Mouse (Mus musculus) retina, embryonic 14.5 days (tissue): ENCODE measurements around the gene Tmem150c.

Experiments
- DNase-seq: peaks from one replicate; pipeline ENCODE4 v3.0.0-alpha.2; 2015; ENCODE audit warnings: low spot score

The Tmem150c gene

DNA sequence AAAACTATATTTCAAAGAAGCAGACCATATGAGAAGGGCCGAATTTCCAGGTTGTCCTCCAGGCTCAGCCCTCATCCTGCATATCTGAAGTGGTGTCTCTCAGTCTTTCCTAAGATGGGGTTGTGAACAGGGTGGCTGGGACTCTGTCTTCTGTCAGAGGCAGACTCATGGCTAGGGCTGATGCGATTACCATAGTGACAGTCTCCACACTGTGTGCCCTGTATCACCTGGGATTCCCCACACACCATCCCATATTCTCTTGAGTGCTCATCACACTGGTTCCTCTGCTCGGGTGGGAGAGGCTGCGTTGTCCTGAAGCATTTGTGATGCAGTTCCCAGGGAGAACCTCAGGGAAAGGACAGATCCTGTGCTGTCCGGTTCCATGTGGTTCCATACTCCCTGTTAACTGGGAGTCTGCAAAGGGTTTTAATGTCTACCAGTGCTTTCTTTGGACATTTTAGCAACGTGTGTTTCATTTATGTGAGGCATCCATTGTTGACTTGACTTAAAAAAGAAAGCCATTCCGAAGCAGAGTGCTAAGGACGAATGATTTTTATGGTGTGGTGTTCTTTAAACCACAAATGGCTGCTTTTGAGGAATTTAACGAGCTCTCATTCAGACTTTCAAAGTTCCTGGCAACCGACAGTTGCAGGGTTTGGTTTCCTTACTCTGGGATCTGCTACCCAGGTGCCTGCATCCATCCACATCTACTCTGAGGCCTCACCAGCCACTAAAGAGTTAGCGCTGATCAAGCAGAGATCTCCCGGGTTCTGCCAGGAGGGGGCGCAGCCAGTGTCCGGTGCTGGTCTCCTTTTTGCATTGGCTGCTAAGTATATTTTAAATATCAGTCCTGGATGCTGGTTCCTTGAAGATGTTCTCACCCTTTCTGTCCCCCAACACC, 7.2 kb upstream of the Tmem150c start:
- peak; percentile 71 for DNase-seq

DNA sequence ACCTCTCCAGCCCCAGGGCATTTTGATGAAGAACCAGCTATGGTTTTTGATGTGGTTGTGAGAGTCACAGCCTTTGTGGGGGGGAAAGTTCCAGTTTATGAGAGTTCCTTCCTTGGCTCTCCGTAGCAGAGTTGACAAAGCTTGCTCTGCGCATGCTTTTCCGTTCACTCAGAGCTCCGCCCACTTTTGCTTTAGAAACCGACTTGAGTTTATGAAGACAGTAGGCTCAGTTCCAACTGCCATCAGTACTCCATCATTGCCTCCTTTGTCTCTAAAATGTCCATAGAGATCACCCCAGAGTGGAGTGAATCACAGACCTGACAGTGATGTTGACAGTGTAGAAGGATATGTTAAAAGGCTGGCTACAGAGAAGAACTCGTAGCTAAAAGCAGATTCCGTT, 3.8 kb upstream of the Tmem150c start:
- DNase-seq, result no peak

DNA sequence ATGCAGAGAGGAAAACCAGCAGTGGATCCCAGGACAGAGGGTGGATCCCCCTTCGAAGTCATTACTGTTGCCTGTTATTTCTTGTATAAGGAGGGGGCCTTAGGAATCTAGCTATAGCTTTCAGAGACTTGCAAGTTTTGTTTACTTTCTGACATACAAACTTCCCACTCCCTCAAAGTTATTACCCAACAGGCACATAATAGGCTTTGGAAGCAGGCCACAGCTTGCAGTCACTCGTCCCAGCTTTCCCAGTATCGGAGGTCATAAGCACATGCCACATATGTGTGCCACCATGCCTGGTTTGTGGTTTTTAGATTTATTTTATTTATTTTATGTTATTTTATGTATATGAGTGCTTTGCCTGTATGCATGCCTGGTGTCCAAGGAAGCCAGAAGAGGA, 3.2 kb upstream of the Tmem150c start:
- no peak for DNase-seq

DNA sequence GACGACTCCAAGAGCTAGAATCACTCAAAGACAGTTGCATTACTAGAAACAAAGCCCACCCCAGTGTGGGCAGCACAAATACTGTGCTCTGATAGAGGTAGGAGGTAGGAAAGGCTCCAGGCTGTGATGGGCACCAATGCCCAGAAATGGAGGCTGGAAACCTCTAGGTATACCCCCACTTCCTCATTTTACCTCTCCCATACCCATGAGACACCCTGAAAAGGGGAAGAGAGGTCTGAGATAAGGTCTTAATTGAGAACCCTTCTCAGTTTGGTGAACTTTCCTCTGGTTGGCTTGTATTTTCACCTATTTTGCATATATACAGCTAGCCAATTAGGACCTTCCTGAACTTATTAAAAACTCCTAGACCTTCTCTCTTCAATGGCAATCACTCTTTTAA, 2.4 kb upstream of the Tmem150c start:
- DNase-seq, result no peak

DNA sequence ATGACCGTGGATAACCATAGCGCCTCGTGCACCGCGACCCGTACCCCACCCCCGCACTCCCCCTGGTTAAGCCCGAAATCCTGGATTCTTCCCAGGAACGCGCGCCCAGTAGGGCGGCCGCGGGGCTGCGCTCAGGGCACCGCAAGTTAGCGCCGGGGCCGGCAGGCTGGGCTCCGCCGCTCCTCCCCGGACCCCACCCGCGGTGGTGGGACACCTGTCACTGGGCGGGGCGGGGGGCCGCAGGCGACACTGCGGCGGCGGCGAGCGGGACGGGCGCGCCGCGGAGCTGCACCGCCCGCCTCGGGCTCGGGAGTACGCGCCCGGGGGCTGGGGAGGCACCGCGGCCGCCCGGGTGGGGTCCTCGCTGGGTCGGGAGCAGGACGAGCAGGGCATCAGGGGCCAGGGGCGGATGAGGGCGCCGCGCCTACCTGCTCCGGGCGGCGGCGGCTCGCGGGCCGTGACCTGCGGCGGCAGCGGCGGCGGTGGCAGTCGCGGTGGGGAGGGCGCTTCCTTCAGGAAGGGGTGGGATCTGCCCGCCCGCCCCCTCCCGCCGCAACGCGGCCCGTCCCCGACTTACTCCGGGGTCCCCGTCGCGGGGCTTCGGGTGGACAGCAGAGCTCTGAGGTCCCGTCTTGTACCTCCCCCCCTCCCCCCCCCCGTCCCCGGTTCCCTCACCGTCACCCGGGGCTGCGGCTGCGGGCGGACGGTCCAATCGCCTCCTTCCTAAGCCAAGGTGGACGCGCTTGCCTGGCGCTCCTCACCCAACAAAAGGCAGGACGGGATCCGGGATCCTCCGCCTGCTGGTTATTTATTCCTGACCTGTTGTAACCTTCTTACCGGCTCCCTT, 594 bp downstream of the Tmem150c start:
- DNase-seq, result peak; percentile 43

DNA sequence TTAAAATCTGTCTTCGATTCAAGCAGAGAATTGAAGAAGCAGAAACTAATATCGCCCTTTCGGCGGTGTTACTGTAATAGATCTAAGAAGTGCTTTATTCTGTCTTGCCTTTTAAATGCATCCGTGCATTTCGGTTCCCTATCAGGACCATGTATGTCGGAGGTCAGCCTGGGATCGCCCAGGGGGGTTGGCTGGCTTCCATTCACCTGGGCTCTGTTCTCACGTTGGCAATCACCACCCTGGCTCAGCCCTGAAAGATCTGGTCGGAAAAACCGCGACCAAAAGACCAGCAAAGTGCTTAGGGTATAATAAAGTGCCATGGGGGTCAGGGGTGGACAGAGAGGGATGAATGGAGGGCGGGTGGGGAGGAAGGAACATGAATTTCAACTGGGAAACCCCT, 1.3 kb downstream of the Tmem150c start:
- DNase-seq, result no peak

DNA sequence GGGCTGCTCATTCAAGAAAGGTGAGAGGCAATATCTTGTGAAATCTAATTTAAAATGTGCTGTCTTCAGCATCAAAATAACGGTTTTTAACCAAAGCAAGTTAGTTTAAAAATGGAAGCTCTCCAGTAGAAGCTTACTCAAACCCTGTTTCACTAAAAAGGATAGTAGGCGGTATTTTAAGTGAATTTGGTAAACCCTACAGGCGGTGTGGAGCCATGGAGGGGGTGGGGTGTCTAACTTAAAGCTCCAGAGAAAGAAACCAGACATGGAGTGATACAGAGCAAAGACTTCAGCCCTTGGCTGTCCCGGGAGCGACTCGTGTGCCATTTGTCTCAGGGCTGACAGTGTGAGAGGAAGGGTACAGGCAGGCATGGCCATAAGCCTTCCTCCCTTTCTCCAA, 4.0 kb downstream of the Tmem150c start:
- no peak for DNase-seq

DNA sequence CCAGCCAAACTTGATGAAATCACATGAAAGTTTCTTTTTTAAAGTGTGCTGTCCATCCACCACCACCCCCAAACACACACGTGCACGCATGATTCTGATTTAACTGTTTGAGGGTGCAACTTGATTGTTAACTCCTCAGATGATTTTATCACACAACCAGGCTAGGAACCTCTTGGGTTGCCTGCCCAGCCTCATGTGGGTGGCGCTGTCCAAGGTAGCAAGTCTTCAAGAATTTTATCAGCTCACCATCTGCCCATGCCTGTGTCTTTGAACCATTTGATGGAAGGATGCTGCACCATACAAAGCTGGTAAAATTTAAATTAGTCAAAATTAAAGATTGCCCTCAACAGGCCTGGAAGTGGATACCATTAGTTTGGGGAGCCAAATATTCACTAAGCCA, 9.6 kb downstream of the Tmem150c start:
- no peak for DNase-seq

DNA sequence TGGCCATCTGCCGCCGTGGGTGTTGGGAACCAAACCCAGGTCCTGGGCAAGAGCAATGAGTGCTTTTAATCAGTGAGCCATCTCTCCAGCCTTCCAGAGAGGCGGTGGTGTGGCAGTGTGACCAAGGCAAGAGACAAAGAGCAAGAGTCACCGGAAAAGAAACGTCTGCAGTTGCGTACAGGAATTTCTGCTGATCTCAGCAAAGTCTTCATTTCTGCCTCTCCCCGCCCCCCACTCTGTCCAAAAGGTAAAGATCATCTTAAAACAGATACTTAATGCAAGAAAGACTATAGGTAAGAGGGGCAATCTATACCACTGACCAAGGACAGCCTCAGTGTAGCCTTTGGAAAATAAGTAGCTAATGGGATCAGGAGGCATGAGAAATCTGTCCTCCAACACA, 14.8 kb downstream of the Tmem150c start:
- no peak for DNase-seq

DNA sequence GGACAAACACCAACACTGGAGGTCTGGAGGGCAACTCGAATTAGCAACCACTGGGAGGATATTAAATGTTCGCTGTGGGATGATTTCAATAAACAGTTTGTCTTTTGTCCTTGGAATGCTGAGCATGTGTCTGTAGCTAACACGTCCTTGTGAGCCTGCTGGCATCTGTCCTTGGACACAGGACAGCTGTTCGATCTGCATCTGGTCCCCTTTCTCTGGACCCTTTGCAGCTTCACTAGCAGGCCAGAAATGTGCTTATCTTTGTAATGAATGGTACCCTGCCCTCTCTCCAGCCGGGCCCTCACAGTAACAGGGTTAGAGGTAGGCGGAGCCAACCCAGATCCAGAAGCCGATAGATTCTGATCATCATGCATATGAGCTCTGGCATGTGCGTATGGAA, 32.3 kb downstream of the Tmem150c start:
- no peak for DNase-seq

DNA sequence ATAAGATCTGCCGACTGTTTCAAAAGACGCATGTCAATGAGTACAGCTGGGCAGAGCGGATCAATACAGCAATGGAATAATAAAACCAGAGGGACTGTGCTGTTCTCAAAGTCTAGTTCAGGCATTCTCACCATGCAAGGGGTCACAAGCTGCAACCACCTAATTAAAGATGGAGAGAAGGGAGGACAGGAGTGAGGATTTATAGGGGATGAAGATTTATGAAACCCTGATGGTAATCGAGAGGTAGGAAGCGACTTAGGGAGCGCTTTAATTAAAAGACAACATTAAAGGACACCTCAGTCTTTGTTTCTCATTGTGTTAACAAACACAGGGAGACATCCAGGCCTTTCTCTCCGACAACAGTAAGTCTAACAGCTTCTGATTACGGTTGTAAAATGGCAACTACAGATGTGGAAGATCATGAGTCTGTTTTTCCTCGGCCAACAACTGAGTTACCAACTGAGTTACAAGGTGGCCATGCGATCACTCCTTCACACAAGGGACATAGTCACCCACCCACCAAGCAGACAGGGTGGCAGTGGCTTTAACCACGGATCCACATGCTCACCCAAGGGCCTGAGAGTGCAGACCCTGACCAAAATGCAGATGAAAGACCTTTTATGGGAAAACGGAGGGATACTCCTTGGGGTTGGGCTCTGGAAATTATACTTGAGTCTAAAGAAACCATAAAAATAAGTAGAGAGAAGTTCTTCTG, 34.0 kb downstream of the Tmem150c start:
- no peak for DNase-seq

DNA sequence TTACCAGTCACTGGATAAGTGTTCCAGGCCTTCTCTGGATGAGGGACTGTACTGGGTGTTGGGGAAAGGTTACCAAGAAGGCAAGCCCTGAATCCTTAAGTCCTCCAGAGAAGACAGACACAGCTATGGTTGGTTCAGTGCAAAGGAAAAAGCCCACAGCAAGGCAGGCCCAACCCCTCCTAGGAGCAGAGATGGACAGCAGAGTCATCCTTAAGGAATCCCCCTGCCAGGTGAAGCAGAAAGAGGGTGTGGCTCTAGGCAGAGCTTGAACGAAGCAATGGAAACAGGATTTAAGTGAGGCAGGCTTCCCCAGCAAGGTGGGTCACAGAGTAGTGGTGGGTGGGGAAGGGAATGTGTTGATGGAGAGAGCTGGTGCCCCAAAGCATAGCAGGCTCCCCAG, 35.1 kb downstream of the Tmem150c start:
- DNase-seq, result no peak

DNA sequence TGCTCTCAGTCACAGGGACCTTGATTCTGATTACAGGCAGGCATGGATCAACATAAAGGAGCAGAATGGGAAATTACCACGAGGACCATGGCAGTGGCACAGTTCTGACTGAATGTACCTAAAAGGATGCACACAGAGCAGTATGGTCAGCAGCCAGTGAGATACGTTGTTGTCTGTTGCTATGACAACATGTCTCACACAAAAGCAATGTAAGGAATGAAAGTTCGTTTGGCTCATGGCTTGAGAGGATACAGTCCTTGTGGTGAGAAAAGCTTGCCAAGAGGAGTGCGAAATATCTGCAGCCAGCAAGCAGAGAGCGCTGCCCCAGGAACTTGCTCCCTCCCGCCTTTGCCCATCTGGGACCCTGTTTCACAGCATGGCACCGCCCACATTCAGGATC, 36.3 kb downstream of the Tmem150c start:
- DNase-seq, result no peak

DNA sequence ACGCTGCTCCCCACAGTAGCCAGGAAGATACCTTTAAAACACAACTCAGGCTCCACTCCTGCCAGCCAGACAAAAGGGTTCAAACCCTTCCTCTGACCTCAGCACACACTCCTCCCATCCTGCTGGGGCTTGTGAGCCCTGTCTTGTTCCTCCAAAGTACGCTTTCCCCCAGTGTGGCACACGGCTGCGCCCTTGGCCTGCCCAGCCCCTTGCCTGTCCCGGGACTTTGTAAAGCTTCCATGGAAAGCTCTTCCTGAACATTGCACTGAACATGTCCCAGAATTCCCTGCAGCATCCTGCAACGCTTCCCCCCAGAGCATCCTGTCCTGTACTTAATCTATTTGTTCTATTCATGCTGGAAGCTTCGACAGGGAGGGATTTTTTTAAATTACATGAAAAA, 38.4 kb downstream of the Tmem150c start:
- DNase-seq, result no peak

DNA sequence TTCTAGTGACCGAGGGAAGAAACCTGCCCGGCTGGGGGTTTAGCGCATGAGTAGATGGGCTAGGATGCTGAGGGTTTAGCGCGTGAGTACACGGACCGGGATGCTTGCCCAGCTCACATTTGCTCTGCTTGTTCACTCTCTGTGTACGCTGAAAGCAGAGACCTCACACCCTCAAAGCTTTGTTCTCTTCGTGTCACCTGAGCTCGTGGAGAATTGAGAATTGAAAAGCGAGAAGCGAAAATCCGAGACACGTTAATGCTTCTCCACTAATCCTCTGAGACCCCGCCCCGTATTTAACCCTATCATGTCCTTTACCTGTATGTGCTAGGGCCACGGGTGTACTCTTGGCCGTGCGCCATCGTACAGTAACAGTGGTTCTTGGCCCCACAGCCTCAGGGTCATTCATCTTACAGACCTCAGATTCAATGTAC, 38.9 kb downstream of the Tmem150c start:
- DNase-seq, result peak; percentile 16

DNA sequence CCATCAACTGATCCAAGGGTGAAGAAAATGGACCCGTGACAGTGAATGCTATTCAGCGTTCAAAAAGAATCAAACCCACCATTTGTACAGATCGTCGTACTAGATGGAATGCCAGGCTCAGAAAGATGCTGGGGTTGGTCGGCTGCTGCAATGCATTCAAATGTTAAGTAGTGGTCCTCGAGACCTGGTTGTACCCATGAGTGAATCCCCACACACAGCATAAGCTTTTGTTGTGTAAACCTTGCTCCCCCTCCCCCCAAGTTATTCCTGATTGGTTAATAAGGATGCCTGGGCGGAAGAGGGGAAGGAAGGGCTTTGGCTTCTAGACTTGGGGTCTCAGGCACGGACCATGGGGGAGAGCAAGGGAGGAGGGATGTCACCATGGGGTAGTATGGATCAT, 40.3 kb downstream of the Tmem150c start:
- no peak for DNase-seq

DNA sequence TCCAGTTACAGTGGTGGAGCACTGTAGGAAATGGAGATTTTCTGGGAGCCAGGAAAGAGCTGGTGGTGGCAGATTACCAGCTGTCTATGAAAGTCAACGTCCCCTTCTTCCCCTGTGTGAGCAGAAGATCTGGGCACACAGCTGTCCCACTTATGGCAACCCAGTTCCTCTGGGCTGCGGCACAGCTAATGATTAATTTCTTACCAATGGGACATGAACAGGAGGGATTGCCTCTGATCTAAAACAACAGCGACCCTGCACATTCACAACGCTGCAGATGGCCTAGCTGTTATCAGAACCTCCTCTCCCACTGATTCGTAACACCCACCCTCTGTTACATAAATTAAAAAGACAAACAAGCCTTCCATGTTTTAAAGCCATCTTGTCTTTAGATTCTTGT, 46.2 kb downstream of the Tmem150c start:
- DNase-seq, result no peak

DNA sequence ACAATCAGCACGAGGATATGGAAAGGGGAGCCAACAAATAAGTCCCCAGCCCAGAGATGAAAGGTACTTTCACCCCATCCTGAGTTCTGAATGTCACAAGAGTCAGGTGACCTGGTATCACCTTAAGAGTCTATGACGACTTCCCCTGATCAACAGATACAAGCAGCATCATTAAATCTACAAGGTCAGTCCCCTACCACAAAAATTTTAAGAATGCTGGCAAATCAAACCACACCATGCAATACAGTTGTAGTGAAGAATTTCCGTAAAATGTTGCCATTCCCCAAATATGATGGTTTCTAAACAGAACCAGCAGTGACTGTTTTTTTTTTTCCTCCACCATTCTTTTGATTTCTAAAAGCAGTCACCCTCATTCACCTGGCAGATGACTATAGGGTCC, 49.0 kb downstream of the Tmem150c start:
- DNase-seq, result no peak

DNA sequence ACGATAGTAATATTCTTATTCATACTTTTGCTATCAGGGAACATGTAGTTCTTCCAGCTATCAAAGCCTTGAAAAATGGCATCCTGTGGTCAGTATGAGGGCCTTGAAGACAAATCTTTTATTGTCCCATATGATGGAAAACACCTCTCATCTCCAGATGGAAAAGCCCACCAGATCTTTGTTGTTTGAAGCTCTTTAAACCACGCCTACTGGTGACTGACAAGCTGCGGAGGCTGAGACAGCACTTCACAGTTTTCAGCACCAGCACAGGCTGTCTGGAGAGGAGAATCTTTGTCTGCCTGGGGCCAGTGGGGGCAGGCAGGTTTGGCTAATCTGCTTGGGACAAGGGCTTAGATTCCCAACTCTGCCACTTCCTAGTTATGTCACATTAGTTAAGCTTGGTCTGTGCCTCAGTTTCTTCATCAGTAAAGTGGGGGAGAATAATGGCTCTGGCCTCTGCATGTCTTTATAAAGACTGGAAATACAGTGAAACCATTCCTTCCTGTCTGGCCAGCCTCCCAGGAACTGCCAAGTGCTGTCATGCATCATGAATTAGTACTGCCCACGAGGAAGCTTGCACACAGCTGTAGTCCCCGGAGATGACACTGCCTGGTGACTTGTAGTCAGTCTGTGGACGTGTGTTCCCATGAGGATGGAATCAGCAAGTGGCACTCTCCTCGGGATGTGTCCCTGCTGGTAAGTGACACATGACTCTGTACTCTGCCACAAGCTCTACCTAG, 49.9 kb downstream of the Tmem150c start:
- DNase-seq, result no peak

DNA sequence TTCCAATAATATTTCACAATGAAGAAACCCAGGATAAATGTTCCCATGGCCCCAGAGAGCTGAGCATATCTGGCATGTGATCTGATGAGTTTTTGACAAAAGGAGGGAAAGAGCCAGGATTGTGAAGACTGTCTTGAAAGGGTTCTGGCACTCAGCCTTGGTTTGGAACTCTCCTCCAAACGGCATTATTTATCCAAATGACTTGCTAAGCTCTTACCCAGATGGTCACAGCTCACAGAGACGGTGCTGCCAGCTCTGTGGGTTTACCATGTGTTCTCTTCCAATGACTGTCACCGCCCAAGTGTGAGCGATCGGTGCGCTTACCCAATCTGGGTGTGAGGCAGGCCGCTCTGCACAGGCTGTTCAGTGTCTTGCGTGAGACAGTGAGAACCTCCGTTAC, 50.7 kb downstream of the Tmem150c start:
- DNase-seq, result no peak

DNA sequence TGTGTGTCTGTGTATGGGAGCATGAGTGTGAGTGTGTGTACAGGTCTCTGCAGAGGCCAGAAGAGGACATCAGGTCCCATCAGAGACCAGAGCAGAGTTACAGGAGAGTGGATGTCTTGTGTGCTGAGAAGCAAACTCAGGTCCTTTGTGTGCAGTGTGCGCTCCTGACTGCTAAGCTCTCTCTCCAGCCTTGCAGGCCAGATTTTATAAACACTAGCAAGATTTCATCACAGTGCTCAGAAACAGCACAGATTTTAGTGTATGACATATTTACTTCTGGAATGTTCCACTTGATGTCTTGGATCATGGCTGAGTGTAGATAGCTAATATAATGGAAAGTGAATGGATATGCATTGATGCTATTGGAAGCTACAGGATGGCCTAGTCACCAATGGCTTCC, 57.2 kb downstream of the Tmem150c start:
- no peak for DNase-seq

DNA sequence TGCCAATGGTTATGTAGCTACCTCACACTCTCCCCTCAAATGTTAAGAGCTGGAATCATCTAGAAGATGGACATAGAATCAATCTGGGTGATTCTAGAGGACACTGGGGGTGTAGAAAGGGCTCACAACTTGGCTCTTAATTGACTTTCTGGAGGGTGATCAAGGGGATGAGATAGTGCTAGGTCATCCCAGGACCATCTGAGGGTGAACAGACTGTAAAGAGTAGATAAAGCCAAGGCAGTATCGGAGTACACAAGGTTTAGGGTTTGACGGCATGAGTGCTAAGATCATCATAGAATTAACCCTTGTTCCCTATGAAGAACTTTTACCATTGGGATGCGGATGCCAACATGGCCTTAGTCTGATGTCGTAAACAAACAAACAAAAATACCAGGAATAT, 61.6 kb downstream of the Tmem150c start:
- no peak for DNase-seq
